Mouse (Mus musculus): Measurements from ENCODE around the gene Kars. TPM values are rescaled to one million over a fixed set of nuclear protein-coding genes. Genes with fewer than 3 reads are reported as not detected.

Kars gene
- polyA plus RNA-seq, 1 experiment = 25.2 TPM

DNA sequence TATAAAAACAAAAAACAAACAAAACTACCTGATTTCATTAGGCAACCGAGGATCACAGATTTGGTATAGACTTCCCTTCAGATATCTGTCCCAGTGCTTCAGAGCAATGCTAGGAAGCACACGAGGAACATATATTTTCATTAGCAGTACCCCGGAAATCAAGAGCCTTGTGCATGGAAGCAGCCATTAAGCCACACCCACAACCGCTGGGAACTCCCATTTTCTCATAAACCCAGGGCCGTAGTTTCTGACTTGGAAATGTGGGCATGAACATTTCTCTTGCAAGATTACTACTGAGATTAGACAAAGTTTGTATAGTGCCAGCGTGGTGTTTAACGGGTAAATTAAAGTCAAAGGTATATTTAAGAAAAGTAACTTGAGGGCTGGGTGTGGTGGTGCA lies 1.6 kb downstream of the Kars start:
- Histone ChIP-seq H3K27ac (ENCODE audit: insufficient read depth, low read length) (no peak overlapping the region), H3K4me3 (ENCODE audit: extremely low read depth, insufficient read depth, insufficient read length) (no peak overlapping the region), H3K27me3 (ENCODE audit: control insufficient read depth, insufficient read depth, low read length) (no peaks in the 10 kb centered on the region), H3K36me3 (ENCODE audit: control insufficient read depth, insufficient read depth, low read length) (peaks cover 7% of the 10 kb centered on the region), H3K4me1 (ENCODE audit: control insufficient read depth, insufficient read depth, insufficient read length) (peaks cover 8% of the 10 kb centered on the region; the same call in 1 of the 2 replicates)
- 88% methylated on average over 7 of the region's 7 CpGs for WGBS
- no peak for DNase-seq (ENCODE audit: low read depth in 1 of 2, low spot score in 2 of 2)
- TF ChIP-seq CTCF (IDR thresholded peaks at IDR 0.05; ENCODE audit: extremely low read depth, insufficient read depth, insufficient read length, insufficient replicate concordance) (no peak), POLR2A (IDR thresholded peaks at IDR 0.05; ENCODE audit: low read depth, low read length) (no peak)

- peaks cover 4% of the 10 kb centered on the region; the same call in 1 of the 2 replicates for H3K4me1 ChIP-seq (ENCODE audit: control insufficient read depth, insufficient read depth, insufficient read length)
- no peaks in the 10 kb centered on the region for H3K27me3 ChIP-seq (ENCODE audit: control insufficient read depth, insufficient read depth, low read length)
- H3K36me3 ChIP-seq (ENCODE audit: control insufficient read depth, insufficient read depth, low read length) = peaks cover 16% of the 10 kb centered on the region
- no peak overlapping the region for H3K4me3 ChIP-seq (ENCODE audit: extremely low read depth, insufficient read depth, insufficient read length)
- no peak overlapping the region for H3K27ac ChIP-seq (ENCODE audit: insufficient read depth, low read length)
- no peak for DNase-seq (ENCODE audit: low read depth in 1 of 2, low spot score in 2 of 2)
- WGBS = 86% methylated on average over 2 of the region's 2 CpGs
- TF ChIP-seq POLR2A (IDR thresholded peaks at IDR 0.05; ENCODE audit: low read depth, low read length) = no peak
- TF ChIP-seq CTCF (IDR thresholded peaks at IDR 0.05; ENCODE audit: extremely low read depth, insufficient read depth, insufficient read length, insufficient replicate concordance) = no peak
Observed at GRCm38 (mm10) chr8:112007669-112008068, 3.5 kb downstream of the Kars start.

DNA sequence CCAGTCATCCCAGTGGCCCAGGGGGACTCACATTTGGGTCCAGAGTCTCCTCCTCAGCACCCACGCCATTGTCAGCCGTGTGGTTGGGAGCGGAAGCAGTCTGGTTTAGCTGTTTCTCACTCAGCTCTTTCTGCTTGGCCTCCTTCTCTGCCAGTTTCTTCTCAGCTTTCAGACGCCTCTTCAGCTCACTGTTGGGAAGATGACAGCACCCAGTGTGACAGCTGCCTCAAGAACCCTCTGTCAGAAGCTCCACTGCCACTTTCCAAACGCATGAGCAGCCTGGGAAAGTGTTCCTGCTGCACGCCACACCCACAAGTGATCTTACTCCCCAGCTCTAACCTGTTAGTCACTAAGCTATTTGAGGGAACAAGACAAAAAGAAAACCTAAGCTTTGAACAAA lies 5.5 kb downstream of the Kars start:
- H3K27me3 ChIP-seq (ENCODE audit: control insufficient read depth, insufficient read depth, low read length) = no peaks in the 10 kb centered on the region
- no peak overlapping the region for H3K4me3 ChIP-seq (ENCODE audit: extremely low read depth, insufficient read depth, insufficient read length)
- H3K4me1 ChIP-seq (ENCODE audit: control insufficient read depth, insufficient read depth, insufficient read length) = no peaks in the 10 kb centered on the region
- peaks cover 35% of the 10 kb centered on the region for H3K36me3 ChIP-seq (ENCODE audit: control insufficient read depth, insufficient read depth, low read length)
- TF ChIP-seq CTCF (IDR thresholded peaks at IDR 0.05; ENCODE audit: extremely low read depth, insufficient read depth, insufficient read length, insufficient replicate concordance) (no peak), POLR2A (IDR thresholded peaks at IDR 0.05; ENCODE audit: low read depth, low read length) (no peak)
- WGBS = 93% methylated on average over 6 of the region's 6 CpGs
- DNase-seq (ENCODE audit: low read depth in 1 of 2, low spot score in 2 of 2) = no peak
- no peak overlapping the region for H3K27ac ChIP-seq (ENCODE audit: insufficient read depth, low read length)

DNA sequence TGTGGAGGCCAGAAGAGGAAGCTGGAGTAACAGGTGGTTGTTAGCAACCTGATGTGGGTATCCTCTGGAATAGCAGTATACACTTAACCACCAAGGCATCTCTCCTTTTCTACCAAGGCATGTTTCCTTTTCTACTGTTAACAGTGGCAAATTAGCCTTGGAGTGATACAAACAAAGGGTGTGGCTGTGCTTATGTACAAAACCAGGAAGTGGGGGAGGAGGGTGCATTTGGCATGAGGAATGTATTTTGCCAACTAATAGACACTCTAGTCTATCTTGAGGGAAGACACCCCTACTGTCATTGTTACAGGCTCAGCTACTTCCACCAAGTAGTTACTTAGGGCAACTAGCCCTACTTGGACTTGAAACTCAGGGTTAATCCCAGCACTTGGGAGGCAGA lies 6.4 kb downstream of the Kars start:
- H3K4me3 ChIP-seq (ENCODE audit: extremely low read depth, insufficient read depth, insufficient read length) = no peak overlapping the region
- no peaks in the 10 kb centered on the region for H3K27me3 ChIP-seq (ENCODE audit: control insufficient read depth, insufficient read depth, low read length)
- TF ChIP-seq CTCF (IDR thresholded peaks at IDR 0.05; ENCODE audit: extremely low read depth, insufficient read depth, insufficient read length, insufficient replicate concordance) (no peak), POLR2A (IDR thresholded peaks at IDR 0.05; ENCODE audit: low read depth, low read length) (no peak)
- no peaks in the 10 kb centered on the region for H3K4me1 ChIP-seq (ENCODE audit: control insufficient read depth, insufficient read depth, insufficient read length)
- H3K36me3 ChIP-seq (ENCODE audit: control insufficient read depth, insufficient read depth, low read length) = peaks cover 42% of the 10 kb centered on the region
- no peak overlapping the region for H3K27ac ChIP-seq (ENCODE audit: insufficient read depth, low read length)
- DNase-seq (ENCODE audit: low read depth in 1 of 2, low spot score in 2 of 2) = no peak

DNA sequence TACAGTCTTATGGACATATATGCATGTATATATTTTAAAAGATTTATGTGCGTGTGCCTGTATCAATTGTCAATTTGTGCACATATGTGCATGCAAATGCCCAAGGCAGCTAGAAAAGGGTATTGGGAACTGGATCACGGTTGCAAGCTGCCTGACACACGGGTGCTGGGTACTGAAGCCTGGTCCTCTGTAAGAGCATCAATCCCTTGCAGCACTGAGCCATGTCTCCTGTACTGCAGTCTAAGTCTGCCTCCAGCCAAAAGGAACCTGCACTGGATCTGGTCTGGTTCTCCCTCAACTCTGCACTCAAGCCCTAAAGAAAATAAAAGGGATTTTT lies 18.5 kb downstream of the Kars start:
- H3K36me3 ChIP-seq (ENCODE audit: control insufficient read depth, insufficient read depth, low read length) = peaks cover 21% of the 10 kb centered on the region
- no peak for DNase-seq (ENCODE audit: low read depth in 1 of 2, low spot score in 2 of 2)
- H3K27ac ChIP-seq (ENCODE audit: insufficient read depth, low read length) = no peak overlapping the region
- no peak overlapping the region for H3K4me3 ChIP-seq (ENCODE audit: extremely low read depth, insufficient read depth, insufficient read length)
- H3K27me3 ChIP-seq (ENCODE audit: control insufficient read depth, insufficient read depth, low read length) = no peaks in the 10 kb centered on the region
- H3K4me1 ChIP-seq (ENCODE audit: control insufficient read depth, insufficient read depth, insufficient read length) = no peaks in the 10 kb centered on the region
- TF ChIP-seq CTCF (IDR thresholded peaks at IDR 0.05; ENCODE audit: extremely low read depth, insufficient read depth, insufficient read length, insufficient replicate concordance) = no peak
- TF ChIP-seq POLR2A (IDR thresholded peaks at IDR 0.05; ENCODE audit: low read depth, low read length) = no peak
- WGBS = 71% methylated on average over 3 of the region's 3 CpGs

DNA sequence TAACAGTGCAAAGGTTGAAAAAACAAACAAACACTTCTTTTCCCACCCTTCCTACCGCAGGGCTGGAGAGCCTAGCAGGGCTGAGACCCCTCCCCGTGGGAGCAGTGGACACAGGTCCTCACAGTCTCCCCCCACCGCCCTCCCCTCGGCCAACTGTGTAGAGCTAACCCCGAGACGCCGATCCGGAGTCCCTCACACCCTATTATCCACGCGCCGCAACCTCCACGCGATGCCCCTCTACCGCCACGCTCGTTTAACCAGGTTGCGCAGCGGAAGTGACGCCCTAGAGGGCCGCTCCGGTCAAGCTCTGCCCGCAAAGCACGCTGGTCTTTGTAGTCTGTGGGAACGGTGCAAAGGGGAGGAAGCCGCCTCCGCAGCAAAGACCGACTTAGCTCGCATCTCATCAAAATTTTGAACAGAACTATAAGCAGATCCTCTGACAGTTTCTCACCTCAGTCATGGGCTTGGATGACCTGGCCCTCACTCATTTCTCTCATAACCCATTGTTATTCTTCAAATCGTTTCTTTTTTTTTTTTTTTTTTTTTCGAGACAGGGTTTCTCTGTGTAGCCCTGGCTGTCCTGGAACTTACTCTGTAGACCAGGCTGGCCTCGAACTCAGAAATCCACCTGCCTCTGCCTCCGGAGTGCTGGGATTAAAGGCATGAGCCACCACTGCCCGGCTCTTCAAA lies 19.0 kb downstream of the Kars start, which contains the start of gene Adat1:
TSS of gene Adat1 (minus strand) at position 290 of the 690 bp plus-strand sequence.
- H3K27ac ChIP-seq (ENCODE audit: insufficient read depth, low read length) = no peak within 1 kb of the TSS
- H3K36me3 ChIP-seq (ENCODE audit: control insufficient read depth, insufficient read depth, low read length) = peaks cover 23% of the 10 kb centered on the region
- peak; percentile 73 to 89 for DNase-seq (ENCODE audit: low read depth in 1 of 2, low spot score in 2 of 2)
- TF ChIP-seq POLR2A (IDR thresholded peaks at IDR 0.05; ENCODE audit: low read depth, low read length) (peak; percentile 23; the same call in 1 of the 2 replicates), CTCF (IDR thresholded peaks at IDR 0.05; ENCODE audit: extremely low read depth, insufficient read depth, insufficient read length, insufficient replicate concordance) (no peak)
- H3K4me3 ChIP-seq (ENCODE audit: extremely low read depth, insufficient read depth, insufficient read length) = peak within 1 kb of the TSS; percentile 92
- WGBS = 4% methylated on average over 33 of the region's 33 CpGs
- H3K4me1 ChIP-seq (ENCODE audit: control insufficient read depth, insufficient read depth, insufficient read length) = no peaks in the 10 kb centered on the region
- no peaks in the 10 kb centered on the region for H3K27me3 ChIP-seq (ENCODE audit: control insufficient read depth, insufficient read depth, low read length)

DNA sequence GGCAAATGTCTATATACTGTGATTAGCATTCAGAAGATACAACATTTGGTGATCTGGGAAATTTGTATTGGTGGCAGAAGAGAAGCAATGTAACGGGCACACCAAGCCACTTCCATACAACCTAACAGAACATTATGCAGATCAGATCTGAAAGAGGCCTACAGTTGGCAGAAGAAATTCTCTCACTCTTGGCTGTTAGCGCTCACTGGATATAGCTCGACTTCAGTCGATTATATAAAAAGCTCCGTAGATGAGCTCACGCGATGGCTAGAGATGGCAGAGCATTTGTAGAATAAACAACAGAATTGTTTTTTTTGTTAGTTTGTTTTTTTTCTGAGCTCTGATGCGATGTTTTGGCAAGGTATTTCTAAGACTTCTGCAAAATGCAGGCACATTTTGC lies 19.8 kb downstream of the Kars start:
- no peak overlapping the region for H3K4me3 ChIP-seq (ENCODE audit: extremely low read depth, insufficient read depth, insufficient read length)
- H3K36me3 ChIP-seq (ENCODE audit: control insufficient read depth, insufficient read depth, low read length) = peaks cover 20% of the 10 kb centered on the region
- TF ChIP-seq CTCF (IDR thresholded peaks at IDR 0.05; ENCODE audit: extremely low read depth, insufficient read depth, insufficient read length, insufficient replicate concordance) (no peak), POLR2A (IDR thresholded peaks at IDR 0.05; ENCODE audit: low read depth, low read length) (no peak)
- 64% methylated on average over 8 of the region's 8 CpGs for WGBS
- H3K4me1 ChIP-seq (ENCODE audit: control insufficient read depth, insufficient read depth, insufficient read length) = no peaks in the 10 kb centered on the region
- H3K27ac ChIP-seq (ENCODE audit: insufficient read depth, low read length) = no peak overlapping the region
- DNase-seq (ENCODE audit: low read depth in 1 of 2, low spot score in 2 of 2) = no peak
- no peaks in the 10 kb centered on the region for H3K27me3 ChIP-seq (ENCODE audit: control insufficient read depth, insufficient read depth, low read length)

Data from spleen, adult 2 months (tissue).